Mouse (Mus musculus) CH12.LX (cell line): ENCODE data around the gene Pf4.

Experiments used
- CTCF ChIP-seq, 2 experiments: IDR thresholded peaks in 1 of 2; conservative IDR thresholded peaks in 1 of 2; 2 replicates each; pipeline ENCODE4 v1.5.1; 2011 to 2012; ENCODE audit warnings: low read depth in 2 of 2, low read length in 2 of 2, improper control_type of control experiment in 1 of 2, inconsistent platforms in 1 of 2, mild to moderate bottlenecking in 1 of 2, moderate library complexity in 1 of 2
- UBTF ChIP-seq: IDR thresholded peaks from 2 replicates; pipeline ENCODE4 v1.6.1; 2012; ENCODE audit warnings: low read depth, mild to moderate bottlenecking, inconsistent platforms, low read length, improper control_type of control experiment, moderate library complexity
- USF2 ChIP-seq: conservative IDR thresholded peaks from 2 replicates; pipeline ENCODE4 v1.6.1; 2011; ENCODE audit warnings: low read depth, low read length, improper control_type of control experiment

GRCm38 (mm10) chr5:90790074-90790502 lies 17.9 kb downstream of the Pf4 start:
- TF ChIP-seq UBTF (no peak), CTCF (conservative IDR thresholded peaks at IDR 0.05 in 1 of 2, IDR thresholded peaks at IDR 0.05 in 1 of 2; ENCODE audit: low read depth in 2 of 2, low read length in 2 of 2) (no peak), USF2 (no peak)
